Mouse (Mus musculus) spleen, adult 2 months (tissue): ENCODE measurements around the gene Prdm10. TPM values are rescaled to one million over a fixed set of nuclear protein-coding genes. Genes with fewer than 3 reads are reported as not detected.

Experiments used
- DNase-seq, 2 experiments: peaks; one replicate each; pipeline versions ENCODE4 v3.0.0 to v3.0.0-alpha.2; 2012 to 2021; ENCODE audit warnings: low spot score in 2 of 2, low read depth in 1 of 2
- H3K27ac ChIP-seq: fragments of 200-500 bp; 2 replicates; pipeline ENCODE4 v1.5.1; 2012; ENCODE audit warnings: low read length, inconsistent platforms; ENCODE audit not compliant: insufficient read depth
- H3K27me3 ChIP-seq: fragments of 200-500 bp; 2 replicates; pipeline ENCODE4 v1.6.1; 2012; ENCODE audit warnings: mild to moderate bottlenecking, moderate library complexity, low read length, inconsistent platforms; ENCODE audit not compliant: control insufficient read depth, insufficient read depth
- H3K36me3 ChIP-seq: fragments of 200-500 bp; 2 replicates; pipeline ENCODE4 v1.6.1; 2012; ENCODE audit warnings: mild to moderate bottlenecking, low read length, inconsistent platforms; ENCODE audit not compliant: control insufficient read depth, insufficient read depth
- H3K4me1 ChIP-seq: fragments of 200-500 bp; 2 replicates; pipeline ENCODE4 v1.6.1; 2011; ENCODE audit warnings: inconsistent platforms; ENCODE audit not compliant: control insufficient read depth, insufficient read depth, insufficient read length
- H3K4me3 ChIP-seq: fragments of 200-500 bp; 2 replicates; pipeline ENCODE4 v1.5.1; 2011; ENCODE audit warnings: mild to moderate bottlenecking, inconsistent platforms; ENCODE audit not compliant: insufficient read depth, insufficient read length; ENCODE audit errors: extremely low read depth
- CTCF ChIP-seq: fragments of 200-500 bp; IDR thresholded peaks from 2 replicates; pipeline ENCODE4 v1.5.1; 2011; ENCODE audit warnings: mild to moderate bottlenecking, inconsistent platforms; ENCODE audit not compliant: insufficient read depth, insufficient read length, insufficient replicate concordance; ENCODE audit errors: extremely low read depth
- POLR2A ChIP-seq: fragments of 200-500 bp; IDR thresholded peaks from 2 replicates; pipeline ENCODE4 v1.6.1; 2011; ENCODE audit warnings: low read depth, low read length, inconsistent platforms
- WGBS: fragments of 180-500 bp; shearing (Covaris S2); methylation state at CpG from one replicate; pipeline ENCODE4 v1.1.7; 2018; 5-methylcytosine and 5-hydroxymethylcytosine counted together
- polyA plus RNA-seq: library from polyadenylated mRNA; depleted of rRNA; stranded (reverse); fragments of >200 nt; gene quantifications from 2 replicates; pipeline ENCODE4 v1.2.3, GENCODE M21; 2012

Gene Prdm10
- polyA plus RNA-seq, 1 experiment: 5.9 TPM

DNA sequence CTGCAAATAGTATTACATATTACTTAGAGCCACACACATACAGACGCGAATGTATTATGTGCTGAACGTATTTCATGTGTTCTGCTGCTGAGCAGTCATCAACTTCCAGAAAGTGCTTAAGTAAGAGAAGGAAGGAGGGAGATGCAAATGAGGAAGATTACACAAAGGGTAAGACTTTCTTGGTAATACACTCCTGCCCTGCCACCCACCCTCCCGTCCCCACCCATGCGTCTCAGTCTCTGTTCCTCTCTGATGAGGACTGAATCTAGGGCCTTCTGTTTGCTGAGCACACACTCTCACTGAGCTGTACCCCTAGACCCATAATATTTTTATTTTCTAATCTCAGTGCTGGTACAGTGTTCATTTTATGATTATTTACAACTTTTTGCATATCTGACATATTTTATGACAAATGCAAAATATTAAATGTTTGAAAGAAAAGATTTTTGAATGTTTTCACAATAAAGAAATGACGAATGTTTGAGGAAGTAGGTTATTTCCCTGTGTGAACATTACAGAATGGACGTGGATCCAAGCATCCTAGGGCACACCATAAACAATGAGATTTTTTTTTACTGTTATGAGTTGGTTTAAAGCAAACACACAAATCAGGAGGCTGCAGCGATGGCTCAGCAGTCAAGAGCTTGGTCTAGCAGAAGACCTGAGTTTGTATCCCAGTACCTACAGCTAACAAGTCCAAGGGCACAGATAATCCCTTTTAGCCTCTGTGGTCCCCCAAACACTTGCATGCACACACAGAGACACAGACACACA lies 32.7 kb upstream of the Prdm10 start:
- Histone ChIP-seq H3K4me1 (peaks cover 3% of the 10 kb centered on the region; the same call in 1 of the 2 replicates), H3K27me3 (no peaks in the 10 kb centered on the region), H3K27ac (no peak overlapping the region; the same call in 1 of the 2 replicates), H3K4me3 (no peak overlapping the region), H3K36me3 (no peaks in the 10 kb centered on the region)
- WGBS: 47% methylated on average over 8 of the region's 8 CpGs
- TF ChIP-seq POLR2A: no peak
- TF ChIP-seq CTCF: no peak
- no peak for DNase-seq

DNA sequence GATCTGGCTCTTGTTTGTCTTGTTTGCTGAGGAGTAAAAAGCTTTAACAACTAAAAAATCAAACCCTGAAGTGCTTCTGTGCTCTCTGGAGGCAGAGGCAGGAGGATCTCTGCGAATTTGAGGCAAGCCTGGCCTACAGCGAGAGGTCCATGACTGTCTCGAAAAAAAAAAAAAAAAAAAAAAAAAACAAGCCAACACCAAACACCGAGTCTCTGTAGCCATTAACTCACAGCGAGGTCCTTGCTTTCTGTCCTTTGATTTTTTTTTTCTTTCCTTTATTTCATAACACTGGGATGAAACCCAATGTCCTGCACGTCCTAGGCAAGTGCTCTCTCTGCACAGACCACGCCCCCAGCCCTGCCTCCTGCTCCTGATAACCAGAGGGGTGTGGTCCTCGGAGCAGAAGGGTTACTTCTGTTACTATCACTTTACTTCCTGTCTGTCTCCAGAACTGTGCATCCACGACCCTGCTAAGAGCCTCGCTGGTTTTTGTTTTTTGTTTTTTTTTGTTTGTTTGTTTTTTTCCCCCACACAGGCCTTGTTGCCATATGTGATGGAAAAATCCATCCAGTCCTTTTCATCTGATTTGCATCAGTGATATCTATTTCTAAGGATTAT lies 28.0 kb upstream of the Prdm10 start:
- no peak for TF ChIP-seq CTCF
- no peak for TF ChIP-seq POLR2A
- Histone ChIP-seq H3K27me3 (no peaks in the 10 kb centered on the region), H3K36me3 (no peaks in the 10 kb centered on the region), H3K27ac (no peak overlapping the region), H3K4me3 (no peak overlapping the region), H3K4me1 (no peaks in the 10 kb centered on the region; the same call in 1 of the 2 replicates)
- 48% methylated on average over 10 of the region's 10 CpGs for WGBS
- DNase-seq: peak in 1 of 2 experiments; percentile 42

DNA sequence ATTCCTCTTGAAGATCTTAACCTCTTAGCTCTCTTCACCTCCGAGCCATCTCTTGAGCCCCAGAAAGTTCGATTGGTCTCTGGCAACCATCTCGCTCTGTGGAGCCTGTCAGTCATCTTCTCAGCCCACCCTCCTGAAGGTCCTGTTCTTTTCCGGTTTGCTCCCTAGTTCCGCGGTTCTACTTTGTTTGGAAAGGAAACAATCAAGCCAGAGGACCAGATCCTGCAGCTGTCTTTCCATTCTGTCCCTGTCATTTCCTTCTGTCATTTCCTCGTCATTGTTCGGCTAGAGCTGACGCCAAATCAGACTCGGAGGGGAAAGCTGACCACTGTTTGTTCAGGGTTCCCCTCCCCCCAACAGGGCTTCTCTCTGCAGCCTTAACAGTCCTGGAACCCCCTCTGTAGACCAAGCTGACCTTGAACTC lies 27.0 kb upstream of the Prdm10 start:
- WGBS: 6% methylated on average over 10 of the region's 10 CpGs
- no peak for DNase-seq
- Histone ChIP-seq H3K4me3 (peak overlapping the region; percentile 20; the same call in 1 of the 2 replicates), H3K27me3 (no peaks in the 10 kb centered on the region), H3K36me3 (no peaks in the 10 kb centered on the region), H3K27ac (peak overlapping the region; percentile 52; the same call in 1 of the 2 replicates), H3K4me1 (no peaks in the 10 kb centered on the region; the same call in 1 of the 2 replicates)
- TF ChIP-seq POLR2A (no peak), CTCF (no peak)

DNA sequence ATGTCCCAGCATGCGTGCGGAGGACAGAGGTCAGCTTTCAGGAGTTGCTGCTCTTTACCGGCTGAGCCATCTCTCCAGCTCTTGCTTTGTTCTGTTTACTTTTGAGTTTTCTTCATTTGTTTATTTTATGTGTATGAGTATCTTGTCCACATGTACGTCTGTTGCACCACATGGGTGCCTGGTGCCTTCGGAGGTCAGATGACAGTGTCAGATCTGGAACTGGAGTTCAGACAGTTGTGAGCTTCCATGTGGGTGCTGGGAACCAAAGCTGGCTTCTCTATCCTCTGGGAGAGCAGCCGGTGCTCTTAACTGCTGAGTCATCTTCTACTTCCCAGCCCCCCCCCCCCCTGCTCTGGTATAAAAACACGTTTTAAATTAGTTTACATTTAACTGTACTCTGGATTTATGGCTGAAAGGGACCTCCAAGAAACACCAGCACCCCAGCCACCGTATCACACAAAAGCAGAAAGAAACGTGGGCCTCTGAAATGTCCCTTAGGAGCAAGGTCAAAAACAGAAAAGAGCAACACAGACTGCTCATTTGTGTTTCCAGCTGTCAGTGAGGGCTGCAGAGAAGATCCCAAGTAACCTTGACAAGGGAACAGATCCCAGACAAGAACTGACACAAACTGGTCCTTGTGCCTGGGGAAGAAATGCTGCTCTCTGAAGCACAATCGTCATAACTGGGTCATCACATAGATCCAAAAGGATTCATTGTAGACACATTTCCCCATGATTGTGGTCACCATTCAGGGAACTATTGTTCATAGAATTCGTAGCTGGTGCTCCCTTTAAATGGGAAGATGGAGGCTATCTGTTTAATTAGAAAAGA lies 26.3 kb upstream of the Prdm10 start:
- Histone ChIP-seq H3K4me3 (no peak overlapping the region), H3K27ac (peak overlapping the region; percentile 52; the same call in 1 of the 2 replicates), H3K27me3 (no peaks in the 10 kb centered on the region), H3K36me3 (no peaks in the 10 kb centered on the region), H3K4me1 (no peaks in the 10 kb centered on the region; the same call in 1 of the 2 replicates)
- WGBS: 60% methylated on average over 11 of the region's 11 CpGs
- no peak for DNase-seq
- no peak for TF ChIP-seq POLR2A
- TF ChIP-seq CTCF: no peak

DNA sequence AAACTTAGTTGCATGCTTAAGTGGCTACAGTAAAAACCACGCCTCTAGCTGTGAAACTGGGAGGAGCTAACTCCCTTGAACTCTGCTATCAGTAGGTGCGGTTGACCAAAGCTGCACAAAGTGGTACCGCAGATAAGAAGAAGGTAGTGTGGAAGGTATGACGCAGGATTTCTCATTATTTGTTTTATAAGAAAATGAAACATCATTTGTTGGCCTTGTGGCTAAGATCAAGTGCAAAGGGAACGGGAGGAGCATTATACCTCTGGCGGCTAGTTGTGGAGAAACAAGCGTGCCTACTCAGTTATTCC lies 25.7 kb upstream of the Prdm10 start:
- Histone ChIP-seq H3K4me3 (no peak overlapping the region), H3K36me3 (no peaks in the 10 kb centered on the region)
- WGBS: 60% methylated on average over 7 of the region's 7 CpGs

DNA sequence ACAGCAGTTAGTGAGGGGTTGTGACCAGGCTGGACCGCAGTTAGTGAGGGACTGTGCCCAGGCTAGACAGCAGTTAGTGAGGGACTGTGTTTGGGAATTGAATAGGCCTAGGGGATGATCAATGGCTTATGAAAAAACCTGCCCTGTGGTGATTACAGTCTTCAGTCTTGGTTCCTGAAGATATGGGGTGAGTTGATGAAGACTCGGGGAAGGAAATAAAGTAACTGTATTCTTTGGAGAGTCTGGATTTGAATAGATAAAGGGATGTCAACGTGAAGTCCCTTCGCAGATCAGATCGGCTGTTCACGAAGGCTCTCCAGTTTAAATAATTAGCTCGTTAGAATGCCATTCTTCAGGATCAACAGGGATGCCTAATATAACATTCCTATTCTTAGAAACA lies 24.4 kb upstream of the Prdm10 start:
- DNase-seq: no peak
- no peaks in the 10 kb centered on the region for H3K36me3 ChIP-seq
- no peaks in the 10 kb centered on the region for H3K27me3 ChIP-seq
- no peak overlapping the region for H3K4me3 ChIP-seq
- H3K27ac ChIP-seq: no peak overlapping the region
- WGBS: 89% methylated on average over 7 of the region's 7 CpGs
- no peaks in the 10 kb centered on the region; the same call in 1 of the 2 replicates for H3K4me1 ChIP-seq
- TF ChIP-seq POLR2A: no peak
- TF ChIP-seq CTCF: no peak

More for the DNA sequence above, 25.7 kb upstream of the Prdm10 start:
- Histone ChIP-seq H3K4me1 (no peaks in the 10 kb centered on the region; the same call in 1 of the 2 replicates), H3K27me3 (no peaks in the 10 kb centered on the region), H3K27ac (peak overlapping the region; percentile 35; the same call in 1 of the 2 replicates)
- no peak for DNase-seq
- TF ChIP-seq CTCF (no peak), POLR2A (no peak)
